Mouse (Mus musculus): ENCODE measurements around the gene Smchd1. TPM values are rescaled to one million over a fixed set of nuclear protein-coding genes. Genes with fewer than 3 reads are reported as not detected.

The Smchd1 gene
- 10 to 100 TPM; 50.3 to 59.2 TPM for total RNA-seq (2021)

GRCm38 (mm10) chr17:71474762-71475704 is at the start of gene Smchd1:
Smchd1 (minus strand) TSS chr17:71475343.
- intact Hi-C loops (cut with DNase I): no loop called here
- DNase-seq: peak; percentile 95

GRCm38 (mm10) chr17:71510297-71510696 is 35.2 kb upstream of the Smchd1 start:
- DNase-seq: no peak
- intact Hi-C loops (cut with DNase I): no loop called here

GRCm38 (mm10) chr17:71506832-71507231 is 31.7 kb upstream of the Smchd1 start:
- intact Hi-C loops (cut with DNase I): no loop called here
- DNase-seq: no peak

GRCm38 (mm10) chr17:71495784-71496183 is 20.6 kb upstream of the Smchd1 start:
- intact Hi-C loops (cut with DNase I): no loop called here
- no peak for DNase-seq

- intact Hi-C loops (cut with DNase I): no loop called here
- DNase-seq: no peak
Observed at GRCm38 (mm10) chr17:71491332-71491686, 16.2 kb upstream of the Smchd1 start.

- DNase-seq: no peak
- intact Hi-C loops (cut with DNase I): no loop called here
Observed at GRCm38 (mm10) chr17:71490666-71491331, 15.7 kb upstream of the Smchd1 start.

GRCm38 (mm10) chr17:71489703-71490461 is 14.7 kb upstream of the Smchd1 start:
- intact Hi-C loops (cut with DNase I): no loop called here
- DNase-seq: no peak

- no peak for DNase-seq
- intact Hi-C loops (cut with DNase I): no loop called here
Observed at GRCm38 (mm10) chr17:71486231-71486851, 11.2 kb upstream of the Smchd1 start.

- no peak for DNase-seq
- intact Hi-C loops (cut with DNase I): no loop called here
Observed at GRCm38 (mm10) chr17:71485791-71486230, 10.7 kb upstream of the Smchd1 start.

GRCm38 (mm10) chr17:71484711-71485110 is 9.6 kb upstream of the Smchd1 start:
- DNase-seq: no peak
- intact Hi-C loops (cut with DNase I): no loop called here

- intact Hi-C loops (cut with DNase I): no loop called here
- DNase-seq: no peak
Observed at GRCm38 (mm10) chr17:71483418-71484060, 8.4 kb upstream of the Smchd1 start.

- intact Hi-C loops (cut with DNase I): no loop called here
- DNase-seq: no peak
Observed at GRCm38 (mm10) chr17:71479381-71479901, 4.3 kb upstream of the Smchd1 start.

- no peak for DNase-seq
- intact Hi-C loops (cut with DNase I): no loop called here
Observed at GRCm38 (mm10) chr17:71477481-71477880, 2.3 kb upstream of the Smchd1 start.

- intact Hi-C loops (cut with DNase I): no loop called here
- DNase-seq: no peak
Observed at GRCm38 (mm10) chr17:71476346-71477020, 1.3 kb upstream of the Smchd1 start.

- peak; percentile 78 for DNase-seq
- intact Hi-C loops (cut with DNase I): no loop called here
Observed at GRCm38 (mm10) chr17:71475705-71476089, 554 bp upstream of the Smchd1 start.

GRCm38 (mm10) chr17:71474128-71474527 is 1.0 kb downstream of the Smchd1 start:
- intact Hi-C loops (cut with DNase I): no loop called here
- DNase-seq: no peak

- intact Hi-C loops (cut with DNase I): no loop called here
- no peak for DNase-seq
Observed at GRCm38 (mm10) chr17:71471261-71471660, 3.9 kb downstream of the Smchd1 start.

GRCm38 (mm10) chr17:71460312-71460711 is 14.8 kb downstream of the Smchd1 start:
- intact Hi-C loops (cut with DNase I): no loop called here
- DNase-seq: no peak

GRCm38 (mm10) chr17:71459818-71460217 is 15.3 kb downstream of the Smchd1 start, which contains the start of gene Gm4707:
Gm4707 (minus strand) TSS chr17:71459918.
- no peak for DNase-seq
- intact Hi-C loops (cut with DNase I): no loop called here
